Mouse (Mus musculus): Measurements from ENCODE around the gene Plppr1. TPM values are rescaled to one million over a fixed set of nuclear protein-coding genes. Genes with fewer than 3 reads are reported as not detected.

Gene Plppr1
- total and polyA plus RNA-seq, 3 experiments, result not detected

DNA sequence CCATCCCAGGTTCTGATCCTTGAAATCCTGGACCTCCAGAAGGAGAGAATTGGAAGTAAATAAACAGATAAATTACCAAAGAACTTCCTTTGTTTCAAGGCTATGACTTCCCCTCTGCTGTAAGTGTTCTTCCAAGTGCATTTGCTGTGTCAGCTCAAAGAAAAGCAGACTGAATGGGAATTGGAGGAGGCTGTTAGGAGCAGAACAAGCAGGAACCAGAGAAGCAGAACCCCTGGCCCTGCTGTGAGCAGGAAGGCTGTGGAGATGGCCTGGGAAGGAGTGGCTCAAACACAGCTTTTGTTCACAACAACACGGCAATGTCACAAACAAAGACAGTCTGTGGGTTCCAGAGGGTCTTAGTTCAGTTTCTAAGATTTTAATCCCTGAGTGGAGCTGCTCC is 20.3 kb downstream of the Plppr1 start:
- Histone ChIP-seq H3K4me1 (ENCODE audit: control insufficient read depth in 1 of 2, insufficient read depth in 2 of 2) (peaks cover 0 to 11% of the 10 kb centered on the region in 2 experiments; a peak in 2 of 4 replicates), H3K79me2 (replicated peaks; ENCODE audit: control insufficient read depth, extremely low read depth, insufficient read depth, poor library complexity, severe bottlenecking) (no peaks in the 10 kb centered on the region), H3K27ac (ENCODE audit: insufficient read depth, low read depth) (no peak overlapping the region), H3K36me3 (replicated peaks in 1 of 2; ENCODE audit: control insufficient read depth in 1 of 2, insufficient read depth in 1 of 2, low read length in 1 of 2) (no peaks in the 10 kb centered on the region), H3K9ac (ENCODE audit: insufficient read depth, low read depth) (no peak overlapping the region), H3K27me3 (replicated peaks) (no peaks in the 10 kb centered on the region), H3K4me2 (ENCODE audit: insufficient read depth, low read depth, poor library complexity, severe bottlenecking) (no peak overlapping the region), H3K9me3 (replicated peaks; ENCODE audit: low read length) (no peaks in the 10 kb centered on the region), H3K4me3 (replicated peaks in 1 of 3; ENCODE audit: low read depth in 2 of 3, low read length in 2 of 3, poor library complexity in 1 of 3) (no peak overlapping the region)
- in situ Hi-C loops (cut with MboI; ENCODE audit: low pct_ligation_motif_present, low pct_unique_long_range_greater_than_20kb, low sequenced_read_pairs) (no loop called here), dilution Hi-C loops (cut with MboI; ENCODE audit: extremely low pct_ligation_motif_present, extremely low pct_unique_long_range_greater_than_20kb, low sequenced_read_pairs) (no loop called here)
- no peak for DNase-seq (ENCODE audit: extremely low read depth)
- TF ChIP-seq JUND (conservative IDR thresholded peaks at IDR 0.05; ENCODE audit: low read depth, low read length), result no peak
- TF ChIP-seq MAX (IDR thresholded peaks at IDR 0.05; ENCODE audit: low read length), result no peak
- no peak for TF ChIP-seq NELFE (IDR thresholded peaks at IDR 0.05; ENCODE audit: low read depth, low read length)
- TF ChIP-seq ZC3H11A (IDR thresholded peaks at IDR 0.05; ENCODE audit: low read depth, low read length), result no peak
- no peak for TF ChIP-seq SIN3A (IDR thresholded peaks at IDR 0.05; ENCODE audit: low read length)
- TF ChIP-seq POLR2AphosphoS2 (IDR thresholded peaks at IDR 0.05; ENCODE audit: low read depth, low read length), result no peak
- TF ChIP-seq ZNF384 (IDR thresholded peaks at IDR 0.05; ENCODE audit: low read depth, low read length), result no peak
- no peak for TF ChIP-seq TBP (conservative IDR thresholded peaks at IDR 0.05; ENCODE audit: low read depth, low read length)
- no peak for TF ChIP-seq RAD21 (IDR thresholded peaks at IDR 0.05; ENCODE audit: low read depth, low read length)
- no peak for TF ChIP-seq ZKSCAN1 (IDR thresholded peaks at IDR 0.05; ENCODE audit: borderline replicate concordance, low read depth, low read length)
- TF ChIP-seq MXI1 (IDR thresholded peaks at IDR 0.05; ENCODE audit: low read depth, low read length), result no peak
- no peak for TF ChIP-seq TCF12 (IDR thresholded peaks at IDR 0.05; ENCODE audit: low read depth, low read length)
- no peak for TF ChIP-seq HCFC1 (IDR thresholded peaks at IDR 0.05; ENCODE audit: low read depth, low read length)
- no peak for TF ChIP-seq IRF4 (IDR thresholded peaks at IDR 0.05; ENCODE audit: low read depth, low read length)
- TF ChIP-seq ZMIZ1 (IDR thresholded peaks at IDR 0.05; ENCODE audit: low read depth, low read length), result no peak
- no peak for TF ChIP-seq USF2 (conservative IDR thresholded peaks at IDR 0.05; ENCODE audit: low read depth, low read length)
- TF ChIP-seq CTCF (conservative IDR thresholded peaks at IDR 0.05 in 1 of 2, IDR thresholded peaks at IDR 0.05 in 1 of 2; ENCODE audit: low read depth in 2 of 2, low read length in 2 of 2), result no peak
- TF ChIP-seq ELF1 (IDR thresholded peaks at IDR 0.05; ENCODE audit: low read depth, low read length), result no peak
- no peak for TF ChIP-seq JUN (IDR thresholded peaks at IDR 0.05; ENCODE audit: insufficient read depth, low read depth, low read length)

GRCm38 (mm10) chr4:49088205-49088604 is 29.1 kb downstream of the Plppr1 start:
- no peak overlapping the region for H3K9ac ChIP-seq (ENCODE audit: insufficient read depth, low read depth)
- TF ChIP-seq NELFE (IDR thresholded peaks at IDR 0.05; ENCODE audit: low read depth, low read length), result no peak
- TF ChIP-seq USF1 (IDR thresholded peaks at IDR 0.05; ENCODE audit: low read depth, low read length), result no peak
- TF ChIP-seq RCOR1 (conservative IDR thresholded peaks at IDR 0.05; ENCODE audit: low read depth, low read length), result no peak
- TF ChIP-seq TBP (conservative IDR thresholded peaks at IDR 0.05; ENCODE audit: low read depth, low read length), result no peak
- TF ChIP-seq POLR2A (IDR thresholded peaks at IDR 0.05; ENCODE audit: low read depth, low read length), result no peak
- no peak for TF ChIP-seq TCF12 (IDR thresholded peaks at IDR 0.05; ENCODE audit: low read depth, low read length)
- no peak for TF ChIP-seq EP300 (IDR thresholded peaks at IDR 0.05; ENCODE audit: low read length)
- TF ChIP-seq MAFK (IDR thresholded peaks at IDR 0.05; ENCODE audit: insufficient replicate concordance, low read length), result no peak
- no peak for TF ChIP-seq SIN3A (IDR thresholded peaks at IDR 0.05; ENCODE audit: low read length)
- no peak for TF ChIP-seq MAX (IDR thresholded peaks at IDR 0.05; ENCODE audit: low read length)
- H3K4me3 ChIP-seq (replicated peaks in 1 of 3; ENCODE audit: low read depth in 2 of 3, low read length in 2 of 3, poor library complexity in 1 of 3), result no peak overlapping the region
- in situ Hi-C loops (cut with MboI; ENCODE audit: low pct_ligation_motif_present, low pct_unique_long_range_greater_than_20kb, low sequenced_read_pairs) (no loop called here), dilution Hi-C loops (cut with MboI; ENCODE audit: extremely low pct_ligation_motif_present, extremely low pct_unique_long_range_greater_than_20kb, low sequenced_read_pairs) (no loop called here)
- H3K27ac ChIP-seq (ENCODE audit: insufficient read depth, low read depth), result no peak overlapping the region
- no peaks in the 10 kb centered on the region for H3K9me3 ChIP-seq (replicated peaks; ENCODE audit: low read length)
- DNase-seq (ENCODE audit: extremely low read depth), result no peak
- H3K27me3 ChIP-seq (replicated peaks), result no peaks in the 10 kb centered on the region
- H3K79me2 ChIP-seq (replicated peaks; ENCODE audit: control insufficient read depth, extremely low read depth, insufficient read depth, poor library complexity, severe bottlenecking), result no peaks in the 10 kb centered on the region
- H3K4me1 ChIP-seq (ENCODE audit: control insufficient read depth in 1 of 2, insufficient read depth in 2 of 2), result peaks cover 0 to 12% of the 10 kb centered on the region in 2 experiments; a peak in 2 of 4 replicates
- H3K4me2 ChIP-seq (ENCODE audit: insufficient read depth, low read depth, poor library complexity, severe bottlenecking), result no peak overlapping the region
- no peaks in the 10 kb centered on the region for H3K36me3 ChIP-seq (replicated peaks in 1 of 2; ENCODE audit: control insufficient read depth in 1 of 2, insufficient read depth in 1 of 2, low read length in 1 of 2)
